Mouse (Mus musculus) thymus, postnatal 10 days (tissue): ENCODE results near the gene Atp6v0b.

Experiments
- DNase-seq, 2 experiments: peaks; one replicate each; pipeline ENCODE4 v3.0.0; 2021; ENCODE audit warnings: low spot score in 2 of 2

Atp6v0b gene

GRCm38 (mm10) chr4:117871787-117872186 is 15.3 kb downstream of the Atp6v0b start:
- DNase-seq: no peak

GRCm38 (mm10) chr4:117870437-117870836 is 16.7 kb downstream of the Atp6v0b start:
- DNase-seq: no peak

GRCm38 (mm10) chr4:117869317-117869716 is 17.8 kb downstream of the Atp6v0b start:
- DNase-seq: no peak

GRCm38 (mm10) chr4:117867823-117868222 is 19.3 kb downstream of the Atp6v0b start:
- DNase-seq: peak; percentile 24 to 63

GRCm38 (mm10) chr4:117867000-117867399 is 20.1 kb downstream of the Atp6v0b start:
- no peak for DNase-seq

GRCm38 (mm10) chr4:117866083-117866482 is 21.1 kb downstream of the Atp6v0b start:
- DNase-seq: no peak

- no peak for DNase-seq
These were observed 24.3 kb downstream of the Atp6v0b start for GRCm38 (mm10) chr4:117862823-117863222.

- no peak for DNase-seq
These were observed 26.6 kb downstream of the Atp6v0b start for GRCm38 (mm10) chr4:117860570-117860969.

- peak; percentile 24 to 66 for DNase-seq
These were observed 28.3 kb downstream of the Atp6v0b start for GRCm38 (mm10) chr4:117858794-117859193.

- DNase-seq: no peak
These were observed 32.0 kb downstream of the Atp6v0b start for GRCm38 (mm10) chr4:117855146-117855545.

GRCm38 (mm10) chr4:117852152-117852868 is 34.8 kb downstream of the Atp6v0b start:
- DNase-seq: no peak

GRCm38 (mm10) chr4:117850871-117851270 is 36.3 kb downstream of the Atp6v0b start:
- DNase-seq: no peak

- no peak for DNase-seq
These were observed 37.0 kb downstream of the Atp6v0b start for GRCm38 (mm10) chr4:117850176-117850575.

GRCm38 (mm10) chr4:117849506-117849905 is 37.6 kb downstream of the Atp6v0b start:
- no peak for DNase-seq

- DNase-seq: no peak
These were observed 38.1 kb downstream of the Atp6v0b start for GRCm38 (mm10) chr4:117849063-117849462.

GRCm38 (mm10) chr4:117847011-117847410 is 40.1 kb downstream of the Atp6v0b start:
- DNase-seq: no peak

GRCm38 (mm10) chr4:117846261-117846660 is 40.9 kb downstream of the Atp6v0b start:
- DNase-seq: no peak

GRCm38 (mm10) chr4:117845316-117845715 is 41.8 kb downstream of the Atp6v0b start:
- no peak for DNase-seq

GRCm38 (mm10) chr4:117844467-117844866 is 42.7 kb downstream of the Atp6v0b start:
- DNase-seq: no peak

GRCm38 (mm10) chr4:117843101-117843500 is 44.0 kb downstream of the Atp6v0b start:
- DNase-seq: no peak

- no peak for DNase-seq
These were observed 45.6 kb downstream of the Atp6v0b start for GRCm38 (mm10) chr4:117841566-117841965.

GRCm38 (mm10) chr4:117840821-117841220 is 46.3 kb downstream of the Atp6v0b start:
- DNase-seq: no peak

GRCm38 (mm10) chr4:117839366-117839765 is 47.8 kb downstream of the Atp6v0b start:
- DNase-seq: no peak

- DNase-seq: no peak
These were observed 49.9 kb downstream of the Atp6v0b start for GRCm38 (mm10) chr4:117837271-117837670.
